Mouse (Mus musculus) midbrain, embryonic 11.5 days (tissue): ENCODE data around the gene Pcdh7. TPM values are rescaled to one million over a fixed set of nuclear protein-coding genes. Genes with fewer than 3 reads are reported as not detected.

Source experiments
- ATAC-seq: fragments of 200-750 bp; cut with Nextera tagmentation; 2 replicates; pipeline ENCODE4 v1.8.0; 2017; ENCODE audit warnings: moderate TSS enrichment, moderate library complexity; ENCODE audit not compliant: low FRiP score
- DNase-seq: peaks from one replicate; pipeline ENCODE4 v3.0.0; 2015; ENCODE audit warnings: low spot score; ENCODE audit errors: missing footprints
- H3K27ac ChIP-seq: fragments of 300-500 bp; sonication (generic); 2 replicates; pipeline ENCODE4 v1.5.1; 2014; ENCODE audit warnings: low read depth, low read length
- H3K27me3 ChIP-seq: fragments of 300-500 bp; sonication (generic); 2 replicates; pipeline ENCODE4 v1.6.1; 2014; ENCODE audit warnings: mild to moderate bottlenecking, low read length, moderate library complexity, mixed read lengths; ENCODE audit not compliant: control insufficient read depth, insufficient read depth
- H3K36me3 ChIP-seq: fragments of 300-500 bp; sonication (generic); 2 replicates; pipeline ENCODE4 v1.6.1; 2014; ENCODE audit warnings: mild to moderate bottlenecking, low read length, moderate library complexity, mixed read lengths; ENCODE audit not compliant: control insufficient read depth, insufficient read depth
- H3K4me1 ChIP-seq: fragments of 300-500 bp; sonication (generic); 2 replicates; pipeline ENCODE4 v1.6.1; 2014; ENCODE audit warnings: low read length; ENCODE audit not compliant: control insufficient read depth, insufficient read depth
- H3K4me2 ChIP-seq: fragments of 300-500 bp; sonication (generic); 2 replicates; pipeline ENCODE4 v1.6.1; 2014; ENCODE audit warnings: mild to moderate bottlenecking, moderate library complexity
- H3K4me3 ChIP-seq: fragments of 300-500 bp; sonication (generic); 2 replicates; pipeline ENCODE4 v1.5.1; 2014; ENCODE audit warnings: low read depth, low read length
- H3K9ac ChIP-seq: fragments of 300-500 bp; sonication (generic); 2 replicates; pipeline ENCODE4 v1.6.1; 2014; ENCODE audit warnings: low read length
- H3K9me3 ChIP-seq: fragments of 300-500 bp; sonication (generic); 2 replicates; pipeline ENCODE4 v1.6.1; 2016; ENCODE audit warnings: low read length; ENCODE audit not compliant: control insufficient read depth
- WGBS: fragments of 180-500 bp; shearing (Covaris S2); extraction: QIAGEN DNeasy Blood & Tissue Kit; methylation state at CpG from one replicate; pipeline ENCODE4 v1.1.7; 2014; 5-methylcytosine and 5-hydroxymethylcytosine counted together
- polyA plus RNA-seq: library from polyadenylated mRNA; unstranded; fragments of >200 nt; fragmentation: Nextera tagmentation; extraction: Ambion mirVana; gene quantifications from 2 replicates; pipeline ENCODE4 v1.2.1, GENCODE M21; 2014

Gene Pcdh7
- polyA plus RNA-seq, 1 experiment from 2014 or later, result 6.8 TPM

GRCm38 (mm10) chr5:57760069-57761063, 42.6 kb downstream of the Pcdh7 start:
- no peak overlapping the region for H3K27ac ChIP-seq
- H3K36me3 ChIP-seq, result no peaks in the 10 kb centered on the region
- peaks cover 8% of the 10 kb centered on the region for H3K4me1 ChIP-seq
- no peak overlapping the region for H3K4me2 ChIP-seq
- no peak overlapping the region for H3K4me3 ChIP-seq
- no peaks in the 10 kb centered on the region for H3K27me3 ChIP-seq
- 67% methylated on average over 6 of the region's 6 CpGs for WGBS
- H3K9ac ChIP-seq, result no peak overlapping the region
- H3K9me3 ChIP-seq, result no peaks in the 10 kb centered on the region
- peak; percentile 44 for DNase-seq
- no peak for ATAC-seq

GRCm38 (mm10) chr5:57765356-57765755, 47.6 kb downstream of the Pcdh7 start:
- Histone ChIP-seq H3K4me2 (no peak overlapping the region), H3K27me3 (no peaks in the 10 kb centered on the region), H3K4me1 (no peaks in the 10 kb centered on the region), H3K36me3 (no peaks in the 10 kb centered on the region), H3K4me3 (no peak overlapping the region), H3K27ac (no peak overlapping the region), H3K9ac (no peak overlapping the region), H3K9me3 (no peaks in the 10 kb centered on the region)
- ATAC-seq, result no peak
- 46% methylated on average over 3 of the region's 3 CpGs for WGBS
- DNase-seq, result no peak

- Histone ChIP-seq H3K9me3 (no peaks in the 10 kb centered on the region), H3K4me2 (no peak overlapping the region), H3K4me3 (no peak overlapping the region), H3K4me1 (no peaks in the 10 kb centered on the region), H3K27me3 (no peaks in the 10 kb centered on the region), H3K36me3 (no peaks in the 10 kb centered on the region), H3K9ac (no peak overlapping the region), H3K27ac (no peak overlapping the region)
- ATAC-seq (no peak), DNase-seq (no peak)
- WGBS, result 63% methylated on average over 3 of the region's 3 CpGs
These were observed 49.6 kb downstream of the Pcdh7 start for GRCm38 (mm10) chr5:57767346-57767745.

- Histone ChIP-seq H3K27me3 (no peaks in the 10 kb centered on the region), H3K4me3 (no peak overlapping the region), H3K9ac (no peak overlapping the region), H3K4me2 (no peak overlapping the region), H3K36me3 (no peaks in the 10 kb centered on the region), H3K9me3 (no peaks in the 10 kb centered on the region), H3K4me1 (no peaks in the 10 kb centered on the region), H3K27ac (no peak overlapping the region)
- ATAC-seq (no peak), DNase-seq (peak; percentile 41)
- 86% methylated on average over 10 of the region's 10 CpGs for WGBS
These were observed 50.8 kb downstream of the Pcdh7 start for GRCm38 (mm10) chr5:57768469-57769022.

- no peak overlapping the region for H3K4me3 ChIP-seq
- DNase-seq, result peak; percentile 21
These were observed 51.9 kb downstream of the Pcdh7 start for GRCm38 (mm10) chr5:57769644-57770043.

GRCm38 (mm10) chr5:57770364-57770763, 52.6 kb downstream of the Pcdh7 start:
- Histone ChIP-seq H3K4me2 (no peak overlapping the region), H3K4me1 (no peaks in the 10 kb centered on the region), H3K36me3 (no peaks in the 10 kb centered on the region), H3K9me3 (no peaks in the 10 kb centered on the region), H3K27me3 (no peaks in the 10 kb centered on the region), H3K9ac (no peak overlapping the region), H3K27ac (no peak overlapping the region), H3K4me3 (no peak overlapping the region)
- 93% methylated on average over 3 of the region's 3 CpGs for WGBS
- DNase-seq (no peak), ATAC-seq (no peak)

More at GRCm38 (mm10) chr5:57769644-57770043, 51.9 kb downstream of the Pcdh7 start:
- Histone ChIP-seq H3K27me3 (no peaks in the 10 kb centered on the region), H3K9ac (no peak overlapping the region), H3K36me3 (no peaks in the 10 kb centered on the region), H3K9me3 (no peaks in the 10 kb centered on the region), H3K27ac (no peak overlapping the region), H3K4me1 (no peaks in the 10 kb centered on the region), H3K4me2 (no peak overlapping the region)
- ATAC-seq, result no peak
- 95% methylated on average over 7 of the region's 7 CpGs for whole genome bisulfite sequencing

GRCm38 (mm10) chr5:57771122-57771521, 53.4 kb downstream of the Pcdh7 start:
- Histone ChIP-seq H3K4me2 (no peak overlapping the region), H3K4me1 (no peaks in the 10 kb centered on the region), H3K27ac (no peak overlapping the region), H3K9me3 (no peaks in the 10 kb centered on the region), H3K27me3 (no peaks in the 10 kb centered on the region), H3K36me3 (no peaks in the 10 kb centered on the region), H3K4me3 (no peak overlapping the region), H3K9ac (no peak overlapping the region)
- no peak for ATAC-seq
- DNase-seq, result peak; percentile 69
- 66% methylated on average over 6 of the region's 6 CpGs for WGBS

GRCm38 (mm10) chr5:57772711-57773110, 54.9 kb downstream of the Pcdh7 start:
- Histone ChIP-seq H3K4me3 (no peak overlapping the region), H3K27me3 (no peaks in the 10 kb centered on the region), H3K4me1 (no peaks in the 10 kb centered on the region), H3K36me3 (no peaks in the 10 kb centered on the region), H3K9ac (no peak overlapping the region), H3K4me2 (no peak overlapping the region), H3K9me3 (no peaks in the 10 kb centered on the region), H3K27ac (no peak overlapping the region)
- ATAC-seq, result no peak
- WGBS, result 95% methylated on average over 3 of the region's 3 CpGs
- peak; percentile 12 for DNase-seq

- Histone ChIP-seq H3K9ac (no peak overlapping the region), H3K36me3 (no peaks in the 10 kb centered on the region), H3K27me3 (no peaks in the 10 kb centered on the region), H3K4me3 (no peak overlapping the region), H3K9me3 (no peaks in the 10 kb centered on the region), H3K4me1 (no peaks in the 10 kb centered on the region), H3K27ac (no peak overlapping the region), H3K4me2 (no peak overlapping the region)
- ATAC-seq, result no peak
- 77% methylated on average over 2 of the region's 2 CpGs for WGBS
- peak; percentile 72 for DNase-seq
These were observed 56.7 kb downstream of the Pcdh7 start for GRCm38 (mm10) chr5:57774496-57774895.
